Mouse (Mus musculus) spleen, adult 2 months (tissue): Measurements from ENCODE around the gene Slc25a12. TPM values are rescaled to one million over a fixed set of nuclear protein-coding genes. Genes with fewer than 3 reads are reported as not detected.

Experiments used
- DNase-seq, 2 experiments: peaks; one replicate each; pipeline versions ENCODE4 v3.0.0 to v3.0.0-alpha.2; 2012 to 2021; ENCODE audit warnings: low spot score in 2 of 2, low read depth in 1 of 2
- H3K27ac ChIP-seq: fragments of 200-500 bp; 2 replicates; pipeline ENCODE4 v1.5.1; 2012; ENCODE audit warnings: low read length, inconsistent platforms; ENCODE audit not compliant: insufficient read depth
- H3K27me3 ChIP-seq: fragments of 200-500 bp; 2 replicates; pipeline ENCODE4 v1.6.1; 2012; ENCODE audit warnings: mild to moderate bottlenecking, moderate library complexity, low read length, inconsistent platforms; ENCODE audit not compliant: control insufficient read depth, insufficient read depth
- H3K36me3 ChIP-seq: fragments of 200-500 bp; 2 replicates; pipeline ENCODE4 v1.6.1; 2012; ENCODE audit warnings: mild to moderate bottlenecking, low read length, inconsistent platforms; ENCODE audit not compliant: control insufficient read depth, insufficient read depth
- H3K4me1 ChIP-seq: fragments of 200-500 bp; 2 replicates; pipeline ENCODE4 v1.6.1; 2011; ENCODE audit warnings: inconsistent platforms; ENCODE audit not compliant: control insufficient read depth, insufficient read depth, insufficient read length
- H3K4me3 ChIP-seq: fragments of 200-500 bp; 2 replicates; pipeline ENCODE4 v1.5.1; 2011; ENCODE audit warnings: mild to moderate bottlenecking, inconsistent platforms; ENCODE audit not compliant: insufficient read depth, insufficient read length; ENCODE audit errors: extremely low read depth
- CTCF ChIP-seq: fragments of 200-500 bp; IDR thresholded peaks from 2 replicates; pipeline ENCODE4 v1.5.1; 2011; ENCODE audit warnings: mild to moderate bottlenecking, inconsistent platforms; ENCODE audit not compliant: insufficient read depth, insufficient read length, insufficient replicate concordance; ENCODE audit errors: extremely low read depth
- POLR2A ChIP-seq: fragments of 200-500 bp; IDR thresholded peaks from 2 replicates; pipeline ENCODE4 v1.6.1; 2011; ENCODE audit warnings: low read depth, low read length, inconsistent platforms
- WGBS: fragments of 180-500 bp; shearing (Covaris S2); methylation state at CpG from one replicate; pipeline ENCODE4 v1.1.7; 2018; 5-methylcytosine and 5-hydroxymethylcytosine counted together
- polyA plus RNA-seq: library from polyadenylated mRNA; depleted of rRNA; stranded (reverse); fragments of >200 nt; gene quantifications from 2 replicates; pipeline ENCODE4 v1.2.3, GENCODE M21; 2012

The Slc25a12 gene
- polyA plus RNA-seq, 1 experiment, result 18.5 TPM

DNA sequence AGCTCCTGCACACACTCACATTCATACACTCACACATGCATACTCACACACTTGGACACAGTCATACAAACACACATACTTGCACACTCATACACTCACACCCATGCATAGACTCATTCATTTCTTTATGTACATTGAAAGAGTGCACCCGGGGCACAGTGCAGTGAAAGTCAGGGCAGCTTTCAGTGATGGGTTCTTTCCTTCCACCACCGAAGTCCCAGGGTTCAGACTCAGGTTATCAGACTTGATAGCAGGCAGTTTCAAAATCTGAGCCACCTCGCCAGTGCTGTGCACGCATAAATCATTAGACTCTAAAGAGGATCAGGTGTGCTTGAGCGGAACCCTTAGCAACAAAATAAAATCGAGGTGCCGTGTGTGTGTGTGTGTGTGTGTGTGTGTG lies 17.4 kb downstream of the Slc25a12 start:
- Histone ChIP-seq H3K4me3 (no peak overlapping the region), H3K27me3 (no peaks in the 10 kb centered on the region), H3K4me1 (peaks cover 3% of the 10 kb centered on the region; the same call in 1 of the 2 replicates), H3K27ac (no peak overlapping the region), H3K36me3 (no peaks in the 10 kb centered on the region)
- WGBS, result 85% methylated on average over 7 of the region's 7 CpGs
- no peak for DNase-seq
- no peak for TF ChIP-seq POLR2A
- TF ChIP-seq CTCF, result no peak

DNA sequence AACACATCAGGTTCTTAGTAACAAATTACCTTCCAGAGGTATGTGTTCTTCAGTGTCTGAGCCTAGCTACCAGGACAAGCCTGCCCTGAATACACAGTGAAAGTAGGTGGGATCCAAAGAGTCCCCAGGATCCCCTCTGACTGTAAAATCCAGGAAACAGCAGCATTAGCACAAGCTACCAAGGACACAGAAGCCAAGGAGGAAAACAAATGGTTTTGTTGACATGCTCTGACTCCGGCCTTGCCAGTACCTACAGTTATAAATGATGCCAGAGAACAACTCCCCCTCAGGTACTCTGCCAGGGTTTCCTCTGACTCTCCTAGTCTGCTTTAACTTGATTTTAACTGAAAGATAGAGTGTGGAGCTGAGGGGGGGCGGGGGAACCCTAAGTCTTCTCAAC lies 18.0 kb downstream of the Slc25a12 start:
- H3K27me3 ChIP-seq, result no peaks in the 10 kb centered on the region
- no peak for DNase-seq
- H3K4me3 ChIP-seq, result no peak overlapping the region
- TF ChIP-seq CTCF, result no peak
- no peak for TF ChIP-seq POLR2A
- 83% methylated on average over 2 of the region's 2 CpGs for WGBS
- no peak overlapping the region for H3K27ac ChIP-seq
- no peaks in the 10 kb centered on the region for H3K36me3 ChIP-seq
- peaks cover 3% of the 10 kb centered on the region for H3K4me1 ChIP-seq

DNA sequence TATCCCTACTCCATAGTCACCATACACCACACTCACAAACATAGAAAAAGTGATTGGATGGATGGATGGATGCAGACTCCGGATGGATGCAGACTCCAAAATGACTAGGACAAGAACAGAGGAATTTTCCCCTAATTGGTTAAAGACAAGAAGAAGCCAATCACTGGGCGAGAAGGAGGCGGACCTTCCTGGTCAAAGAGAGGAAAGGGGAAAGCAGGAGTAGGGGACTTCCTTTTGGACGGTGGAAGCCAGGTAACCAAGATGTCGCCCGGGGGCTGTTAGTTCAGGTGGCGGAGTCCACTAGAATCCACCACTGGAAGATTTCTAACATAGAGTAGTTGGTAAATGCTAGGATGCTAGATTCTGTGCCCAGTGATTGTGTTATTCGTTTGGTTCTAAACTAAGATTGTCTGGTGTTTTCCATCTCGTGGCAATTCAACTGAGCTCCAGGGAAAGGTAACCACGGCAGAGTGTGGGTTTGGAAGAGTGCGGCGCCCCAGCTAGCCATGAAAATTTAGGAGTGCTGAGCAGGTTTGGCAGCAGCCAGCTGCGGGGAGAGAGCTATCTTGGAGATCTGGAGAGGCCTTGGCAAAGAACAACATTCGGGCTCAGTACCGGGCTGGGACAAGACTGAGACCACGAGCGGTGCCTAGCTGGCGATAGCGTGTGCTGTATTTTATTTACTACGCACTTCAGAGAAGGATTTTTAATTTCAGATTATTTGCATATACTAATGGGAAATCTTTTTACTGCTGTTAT lies 19.6 kb downstream of the Slc25a12 start:
- H3K27me3 ChIP-seq, result no peaks in the 10 kb centered on the region
- no peak overlapping the region for H3K27ac ChIP-seq
- DNase-seq, result no peak
- H3K4me3 ChIP-seq, result no peak overlapping the region
- 90% methylated on average over 20 of the region's 20 CpGs for WGBS
- peaks cover 3% of the 10 kb centered on the region; the same call in 1 of the 2 replicates for H3K36me3 ChIP-seq
- TF ChIP-seq CTCF, result no peak
- TF ChIP-seq POLR2A, result no peak
- no peaks in the 10 kb centered on the region; the same call in 1 of the 2 replicates for H3K4me1 ChIP-seq

DNA sequence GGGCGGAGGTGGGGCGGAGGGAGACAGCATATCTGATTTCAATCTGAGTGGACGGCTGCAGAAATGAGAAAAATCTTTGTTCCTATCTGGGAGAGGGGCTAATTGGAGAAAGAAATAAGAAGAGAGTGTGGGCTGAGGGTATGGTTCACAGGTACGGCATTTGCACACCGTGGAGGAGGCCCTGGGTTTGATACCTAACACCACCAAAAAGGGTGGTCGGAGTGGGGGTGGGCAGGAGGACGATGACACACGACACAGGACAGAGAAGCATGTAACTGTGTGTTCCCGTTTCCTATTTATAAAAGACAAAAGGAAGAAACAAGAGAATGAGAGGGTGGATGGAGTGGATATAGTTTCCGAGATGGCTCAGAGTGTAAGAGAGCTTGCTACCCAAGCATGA lies 20.4 kb downstream of the Slc25a12 start:
- 95% methylated on average over 10 of the region's 10 CpGs for WGBS
- no peaks in the 10 kb centered on the region; the same call in 1 of the 2 replicates for H3K4me1 ChIP-seq
- H3K4me3 ChIP-seq, result no peak overlapping the region
- TF ChIP-seq CTCF, result no peak
- TF ChIP-seq POLR2A, result no peak
- no peak overlapping the region for H3K27ac ChIP-seq
- peaks cover 4% of the 10 kb centered on the region for H3K36me3 ChIP-seq
- H3K27me3 ChIP-seq, result no peaks in the 10 kb centered on the region
- no peak for DNase-seq

DNA sequence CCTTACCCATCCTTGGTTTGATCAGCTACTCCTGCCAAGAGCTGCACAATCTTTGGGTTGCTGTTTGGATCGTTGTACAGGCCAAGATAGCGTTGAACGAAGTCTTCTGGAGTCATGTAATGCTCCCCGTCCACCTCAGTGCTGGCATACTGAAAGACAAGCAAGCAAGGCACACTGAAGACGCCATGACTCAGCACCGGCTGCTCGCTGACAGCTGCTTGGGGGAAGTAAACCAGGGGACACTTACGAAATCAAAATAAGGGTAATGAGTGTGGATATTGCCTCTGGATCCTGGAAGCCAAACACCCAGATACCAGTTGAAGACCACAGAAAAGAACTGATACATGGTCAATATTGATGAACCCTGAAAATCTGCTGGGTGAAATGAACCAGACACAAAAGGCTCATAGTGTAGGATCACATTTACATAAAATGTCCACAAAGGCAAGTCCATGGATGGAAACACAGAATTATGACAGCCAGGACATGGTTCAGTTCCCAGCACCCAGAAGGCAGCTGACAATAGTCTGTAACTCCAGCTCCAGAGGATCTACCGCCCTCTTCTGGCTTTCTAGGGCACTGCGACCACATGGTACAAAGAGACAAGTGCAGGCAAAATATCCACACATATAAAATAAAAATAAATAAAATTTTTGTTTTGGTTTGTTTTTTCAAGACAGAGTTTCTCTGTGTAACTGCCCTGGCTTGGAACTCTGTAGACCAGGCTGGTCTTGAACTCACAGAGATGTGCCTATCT lies 23.5 kb downstream of the Slc25a12 start:
- no peaks in the 10 kb centered on the region for H3K27me3 ChIP-seq
- no peak for DNase-seq
- H3K4me3 ChIP-seq, result no peak overlapping the region
- H3K4me1 ChIP-seq, result no peaks in the 10 kb centered on the region; the same call in 1 of the 2 replicates
- H3K27ac ChIP-seq, result no peak overlapping the region
- TF ChIP-seq POLR2A (no peak), CTCF (no peak)
- WGBS, result 92% methylated on average over 10 of the region's 10 CpGs
- peaks cover 6% of the 10 kb centered on the region for H3K36me3 ChIP-seq

DNA sequence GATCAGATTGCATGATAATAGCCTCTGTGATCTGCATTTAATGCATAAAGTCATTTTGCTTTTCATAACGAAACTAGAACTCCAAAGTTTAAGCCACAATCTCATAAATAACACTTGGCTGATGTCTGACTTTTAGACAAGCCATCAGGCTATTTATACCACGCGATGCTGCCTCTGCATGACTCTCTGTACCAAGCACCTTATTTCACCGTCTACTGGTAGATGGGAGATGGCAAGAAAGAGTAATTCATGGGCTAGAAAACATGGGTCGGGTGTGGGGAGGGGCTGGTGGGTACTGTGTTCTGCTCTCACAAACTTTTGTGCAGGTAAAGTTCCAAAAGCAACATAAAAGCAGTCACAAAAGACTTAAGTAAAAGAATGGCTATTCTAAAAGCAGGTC lies 27.4 kb downstream of the Slc25a12 start:
- TF ChIP-seq POLR2A (no peak), CTCF (no peak)
- DNase-seq, result no peak

More for the DNA sequence above, 27.4 kb downstream of the Slc25a12 start:
- Histone ChIP-seq H3K27me3 (no peaks in the 10 kb centered on the region), H3K36me3 (peaks cover 6% of the 10 kb centered on the region), H3K4me1 (peaks cover 4% of the 10 kb centered on the region), H3K4me3 (no peak overlapping the region), H3K27ac (no peak overlapping the region)
- WGBS, result 32% methylated on average over 5 of the region's 5 CpGs
